Mouse (Mus musculus): ENCODE data around the gene Aatf.
"Not testable (repeated sequence)": the region's sequence is repeated elsewhere in the genome, so short reads cannot be mapped to it uniquely, and the experiment has no call there.

Gene Aatf

DNA sequence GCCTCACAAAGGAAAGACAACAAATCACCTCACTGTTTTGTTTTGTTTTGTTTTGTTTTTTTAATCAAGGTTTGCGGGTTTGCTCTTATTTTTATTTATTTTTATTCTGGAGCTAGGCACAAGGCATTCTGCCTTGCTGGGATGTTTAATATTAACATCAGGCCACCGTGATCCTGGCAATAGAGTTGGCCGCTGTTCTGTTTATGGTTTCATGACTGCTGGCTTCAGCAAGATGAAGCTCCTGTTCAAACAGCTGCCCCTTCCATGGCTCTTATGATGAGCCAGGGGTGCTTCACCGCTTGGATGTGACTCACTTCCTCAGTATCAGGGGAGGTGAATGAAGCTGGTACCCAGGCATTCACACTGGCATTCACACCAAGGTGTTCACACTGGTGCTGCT lies 83.0 kb downstream of the Aatf start:
- DNase-seq = peak in 1 of 2 experiments; percentile 22

DNA sequence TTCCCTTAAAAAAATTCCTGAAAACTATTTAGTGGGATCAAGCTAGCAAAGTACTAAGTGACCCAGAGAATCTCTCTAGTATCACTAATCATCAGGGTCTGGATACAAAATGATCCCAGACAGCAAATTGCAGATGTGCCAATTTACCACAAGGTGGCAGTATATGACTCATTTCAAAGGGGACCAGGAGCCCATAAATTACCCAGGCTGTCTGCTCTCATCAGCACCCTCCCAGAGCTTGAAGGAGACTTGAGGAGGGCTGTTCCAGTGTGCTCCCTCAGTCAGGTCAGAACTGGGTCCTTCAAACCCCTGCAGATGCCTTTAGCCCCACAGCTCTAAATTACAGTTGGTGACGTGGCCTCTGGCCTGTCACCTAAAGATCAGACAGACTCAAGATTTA lies 83.7 kb downstream of the Aatf start:
- DNase-seq = peak; percentile 52 to 68

DNA sequence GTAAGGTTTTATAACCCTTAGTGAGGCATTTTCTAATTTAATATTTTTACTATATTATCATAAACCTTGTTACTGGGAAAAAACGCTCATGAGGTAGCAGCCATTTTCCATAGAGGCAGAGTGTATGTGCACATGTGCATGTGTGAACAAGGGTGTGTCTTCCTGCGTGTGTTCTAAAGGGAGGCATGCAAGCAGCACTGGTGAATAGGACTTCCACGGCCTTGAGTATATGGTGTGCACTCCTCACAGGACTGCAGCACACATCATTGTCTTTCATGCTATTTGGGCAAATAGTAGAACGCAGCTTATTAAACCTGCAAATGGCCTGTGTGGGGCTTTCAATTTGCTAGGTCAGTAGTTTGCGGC lies 86.7 kb downstream of the Aatf start:
- no peak for DNase-seq

DNA sequence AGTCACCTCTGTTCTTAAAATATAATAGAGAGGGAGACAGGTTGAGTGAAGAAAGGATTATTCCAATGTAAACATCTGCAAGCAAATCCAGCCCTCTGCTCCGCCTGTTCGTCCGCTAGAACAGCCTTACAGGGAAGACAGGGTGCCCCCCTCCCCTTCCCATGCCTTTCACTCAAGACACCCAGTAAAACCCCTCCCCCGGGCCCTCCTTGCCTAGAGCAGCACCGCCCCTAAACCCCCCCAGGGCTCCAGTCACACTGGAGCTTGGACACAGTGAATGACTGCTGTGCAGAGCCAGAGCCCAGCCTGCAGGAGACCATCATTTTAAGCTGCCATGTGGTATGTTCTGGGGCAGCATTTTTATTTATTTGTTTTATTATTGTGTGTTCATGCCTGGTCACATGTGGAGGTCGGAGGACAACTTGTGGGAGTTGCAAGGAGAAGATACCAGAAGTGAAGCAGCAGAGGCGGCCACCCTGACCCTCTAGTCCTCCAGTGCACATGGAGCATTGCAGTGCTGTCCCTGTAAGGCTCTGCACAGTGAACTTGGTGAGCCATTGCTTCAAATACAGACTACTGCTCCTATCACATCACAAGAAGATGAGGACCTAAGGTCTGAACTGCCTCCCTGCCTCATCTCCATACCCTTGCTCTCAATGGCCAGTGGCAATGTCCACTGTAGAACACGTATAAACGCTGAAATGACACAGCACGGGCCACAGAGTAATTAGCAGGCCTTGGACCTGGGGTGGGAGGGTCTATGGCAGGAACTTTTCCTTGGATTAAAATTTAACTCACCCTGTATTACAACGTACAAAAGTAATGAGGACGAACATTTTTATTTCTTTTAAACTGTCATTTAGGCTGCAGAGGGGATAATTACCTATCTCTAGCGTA lies 87.3 kb downstream of the Aatf start:
- no peak for DNase-seq

DNA sequence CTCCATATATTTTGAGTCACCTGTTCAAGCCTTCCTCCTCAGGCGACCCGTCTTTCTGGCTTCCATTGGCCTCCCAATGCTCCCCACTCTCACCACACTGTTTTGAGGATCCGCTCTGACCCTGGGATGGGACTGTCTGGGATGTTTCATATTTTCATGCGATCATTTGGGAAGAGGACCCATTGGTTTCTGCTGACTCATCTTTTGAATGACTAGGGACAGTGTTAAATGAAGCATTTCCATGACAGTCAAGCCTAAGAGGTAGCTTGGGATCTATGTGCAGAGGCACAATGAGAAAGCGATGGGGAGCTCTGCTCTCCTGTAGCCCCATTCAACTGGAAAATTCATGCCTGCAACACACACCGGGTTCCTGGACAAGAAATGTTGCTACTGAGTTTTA lies 92.5 kb downstream of the Aatf start:
- DNase-seq = no peak

DNA sequence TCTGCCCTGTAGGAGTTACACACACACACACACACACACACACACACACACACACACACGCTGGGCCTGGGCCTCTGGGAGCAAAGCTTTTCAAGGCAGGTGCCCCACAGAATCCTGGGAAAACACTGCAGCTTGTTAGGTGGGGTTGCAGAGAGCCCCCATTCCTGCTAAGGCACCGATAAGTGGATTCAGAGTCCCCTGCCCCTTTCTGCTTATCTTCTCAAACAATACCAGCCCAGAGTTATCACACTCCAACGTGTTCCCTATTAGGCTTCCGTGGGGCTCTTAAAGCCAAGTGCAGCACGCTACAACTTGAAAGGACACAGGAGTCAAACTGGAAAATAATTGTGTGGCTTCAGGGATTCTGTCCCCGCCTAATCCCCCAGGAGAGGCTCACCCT lies 100.2 kb downstream of the Aatf start:
- DNase-seq = no peak

DNA sequence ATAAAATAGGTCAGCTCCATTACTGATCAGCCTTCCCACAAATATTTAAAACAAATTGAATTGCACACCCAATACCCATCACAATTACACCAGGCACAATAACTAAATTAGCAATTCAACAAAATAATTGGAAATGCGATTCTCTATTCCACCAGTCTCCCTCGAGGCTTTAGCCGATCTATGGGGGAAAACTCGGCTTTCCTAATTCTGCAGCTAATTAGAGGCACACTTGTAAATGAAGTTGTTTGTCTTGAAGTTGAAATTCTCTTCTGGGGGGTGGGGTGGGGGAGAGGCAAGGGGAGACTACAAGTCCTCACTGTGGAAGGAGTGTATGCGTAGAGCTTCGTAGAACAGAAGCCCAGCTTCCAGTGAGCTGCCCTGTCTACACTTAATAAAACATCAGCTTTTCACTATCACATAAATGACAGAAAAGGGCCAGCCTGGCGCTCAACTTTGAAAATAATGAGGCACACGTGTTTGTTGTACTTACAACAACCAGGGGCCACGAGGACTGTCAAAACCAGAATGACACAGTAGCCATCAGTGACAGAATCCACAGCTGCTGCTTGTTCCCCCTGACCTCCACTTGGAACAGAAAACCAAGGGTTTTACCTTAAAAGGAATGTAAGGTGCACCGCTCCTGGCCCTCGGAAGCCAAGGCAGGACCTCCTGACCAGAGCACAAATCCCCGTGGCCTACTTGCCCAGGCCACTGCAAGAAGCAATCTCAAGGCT lies 101.0 kb downstream of the Aatf start:
- no peak for DNase-seq

DNA sequence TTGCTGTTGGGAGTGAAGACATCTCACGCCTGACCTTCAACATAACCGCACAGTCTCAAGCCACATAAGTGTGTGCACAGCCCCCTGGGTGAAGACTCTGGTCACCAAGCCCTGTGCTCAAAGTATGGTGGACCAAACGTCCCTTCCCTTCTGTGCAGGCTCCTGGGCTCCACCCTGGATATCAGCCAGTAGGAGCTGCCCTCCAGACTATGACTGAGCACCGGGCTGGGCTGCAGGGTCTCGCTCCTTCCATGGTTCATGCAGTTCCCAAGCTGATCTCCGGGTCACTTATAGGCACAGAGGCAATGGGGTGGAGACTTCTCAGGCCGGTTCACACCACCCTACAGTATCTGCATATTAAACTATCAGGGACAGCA lies 101.7 kb downstream of the Aatf start:
- DNase-seq = no peak

DNA sequence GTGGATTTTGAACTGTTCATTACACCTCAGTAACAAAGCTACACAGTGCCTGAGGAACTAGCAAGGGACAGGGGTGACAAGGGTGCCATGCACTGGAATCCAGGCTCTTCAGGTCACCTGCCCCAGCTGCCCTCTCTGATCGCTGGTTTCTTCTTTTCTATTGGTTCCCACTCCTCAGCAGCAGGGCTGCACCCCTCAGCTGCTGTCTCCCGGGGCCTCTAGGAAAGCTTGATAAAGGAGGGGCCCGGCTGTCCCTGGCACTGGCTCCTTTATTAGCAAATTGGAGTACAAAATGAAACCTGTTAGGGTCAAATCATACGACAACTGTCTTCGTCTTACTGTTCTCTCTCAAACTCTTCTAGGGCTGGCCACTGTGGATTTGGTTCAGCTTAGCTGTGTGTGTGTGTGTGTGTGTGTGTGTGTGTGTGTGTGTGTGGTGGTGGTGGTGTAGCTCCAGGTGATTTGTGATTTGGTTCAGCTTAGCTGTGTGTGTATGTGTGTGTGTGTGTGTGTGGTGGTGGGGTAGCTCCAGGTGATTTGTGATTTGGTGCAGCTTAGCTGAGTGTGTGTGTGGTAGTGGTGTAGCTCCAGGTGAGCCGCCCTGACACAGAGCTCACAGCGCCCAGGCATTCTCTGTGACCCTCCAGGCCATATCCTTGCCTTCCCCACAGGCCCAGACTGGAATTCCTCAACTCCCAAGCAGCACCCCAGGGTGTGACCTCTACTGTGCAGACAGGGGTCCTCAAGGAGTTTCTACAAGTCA lies 102.3 kb downstream of the Aatf start:
- no peak for DNase-seq

DNA sequence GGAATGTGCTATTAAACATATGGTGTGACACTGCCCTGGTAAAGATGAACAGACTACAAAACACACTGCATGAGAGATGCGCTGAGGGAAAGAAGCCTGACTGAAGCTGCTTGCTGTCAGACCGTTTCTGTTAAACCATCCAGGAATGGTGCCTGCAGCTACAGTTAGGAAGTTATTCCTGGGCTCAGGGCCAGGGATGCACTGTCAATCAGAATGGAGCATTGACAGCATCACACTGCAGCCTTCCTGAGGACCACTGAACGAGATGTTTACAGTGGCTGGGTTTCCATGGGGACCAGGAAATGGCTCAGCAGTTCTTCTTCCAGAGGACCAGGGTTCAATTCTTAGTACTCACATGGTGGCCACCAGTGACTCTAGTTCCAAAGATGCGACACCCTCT lies 102.9 kb downstream of the Aatf start:
- no peak for DNase-seq

DNA sequence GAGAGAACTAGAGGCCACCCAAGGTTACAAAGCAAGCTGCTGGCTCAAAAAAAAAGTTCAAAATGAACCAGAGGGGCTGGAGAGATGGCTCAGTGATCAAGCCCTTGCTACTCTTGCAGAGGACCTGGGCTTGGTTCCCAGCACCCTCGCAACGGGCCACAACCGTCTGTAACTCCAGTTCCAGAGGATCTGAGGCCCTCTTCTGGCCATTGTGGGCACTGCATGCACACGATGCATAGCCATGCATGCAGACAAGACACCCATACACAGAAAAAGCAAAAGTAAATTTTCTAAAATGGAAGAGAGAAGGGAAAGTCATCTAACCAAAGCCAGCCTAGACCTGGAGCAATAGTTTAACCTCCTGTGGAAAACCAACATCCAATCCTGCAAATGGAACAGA lies 106.6 kb downstream of the Aatf start:
- no peak for DNase-seq

DNA sequence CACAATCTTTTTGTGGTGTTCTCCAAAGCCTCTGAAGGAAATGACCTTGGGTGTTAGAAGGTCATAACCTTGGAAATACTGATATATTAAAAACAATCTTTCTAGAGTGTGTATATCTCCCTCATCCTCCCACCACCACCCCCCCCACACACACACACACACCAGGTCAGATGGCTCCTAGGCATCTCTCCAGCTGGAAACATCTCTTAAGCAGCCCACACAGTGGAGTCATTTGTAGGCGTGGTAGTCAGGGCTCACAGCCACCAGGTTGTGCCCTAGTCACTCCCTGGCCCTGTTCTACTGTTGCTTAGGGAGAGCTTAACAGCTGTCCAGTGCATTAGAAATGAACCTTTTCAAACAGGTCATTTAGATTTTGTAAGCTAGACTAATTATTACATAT lies 118.3 kb downstream of the Aatf start:
- DNase-seq = peak in 1 of 2 experiments; percentile 14

DNA sequence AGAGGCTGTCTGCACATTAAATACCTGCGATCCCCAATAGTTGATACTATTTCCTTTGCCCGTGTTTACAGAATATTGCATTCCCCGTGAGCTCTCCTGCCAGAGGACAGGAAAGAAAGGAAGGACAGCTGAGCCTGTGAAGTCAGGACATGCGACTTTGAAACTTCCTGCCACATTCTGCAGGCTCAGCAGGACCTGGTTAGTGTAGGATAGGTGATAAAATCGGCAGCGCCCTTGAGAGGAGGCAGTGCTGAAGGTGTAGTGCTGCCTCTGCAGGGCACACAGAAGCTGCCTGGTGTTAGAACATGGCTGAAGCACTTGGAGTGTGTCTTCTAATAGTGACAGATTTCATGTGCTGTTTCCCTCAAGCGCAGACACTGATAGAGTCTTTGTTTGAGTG lies 119.8 kb downstream of the Aatf start:
- no peak for DNase-seq

DNA sequence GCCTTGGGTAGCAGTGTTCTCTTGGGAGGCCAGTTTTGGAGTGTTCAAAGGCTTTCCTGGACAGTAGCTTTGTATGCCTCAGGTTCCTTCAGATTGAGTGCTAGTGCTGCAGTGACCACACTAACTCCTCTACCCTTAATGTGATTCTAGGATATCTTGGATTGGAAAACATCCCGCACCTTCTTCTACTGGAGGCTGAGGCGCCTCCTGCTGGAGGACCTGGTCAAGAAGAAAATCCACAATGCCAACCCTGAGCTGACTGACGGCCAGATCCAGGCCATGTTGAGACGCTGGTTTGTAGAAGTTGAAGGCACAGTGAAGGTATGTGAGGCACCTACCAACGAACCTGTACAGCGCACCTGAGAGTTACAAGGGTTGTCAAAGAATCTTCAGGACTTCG lies 121.3 kb downstream of the Aatf start:
- DNase-seq = not testable (repeated sequence)

DNA sequence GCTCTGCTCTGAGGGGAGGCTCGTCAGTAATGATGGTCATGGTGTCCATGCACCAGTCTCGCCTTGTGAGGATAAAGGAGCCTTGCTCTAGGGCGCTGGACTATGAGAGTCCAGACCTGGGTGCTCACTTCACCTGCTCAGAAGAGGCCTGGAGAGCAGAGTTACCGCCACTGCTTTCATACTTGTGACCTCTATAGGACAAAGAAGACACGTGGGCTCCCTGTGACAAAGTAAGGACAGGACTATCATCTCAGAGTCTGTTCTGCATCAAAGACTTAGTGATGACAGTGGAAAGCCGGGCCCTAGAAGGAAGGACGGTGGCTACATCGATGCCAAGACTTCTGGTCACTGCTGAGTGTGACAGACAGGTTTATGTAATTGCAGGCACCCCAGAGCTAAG lies 122.2 kb downstream of the Aatf start:
- DNase-seq = no peak

DNA sequence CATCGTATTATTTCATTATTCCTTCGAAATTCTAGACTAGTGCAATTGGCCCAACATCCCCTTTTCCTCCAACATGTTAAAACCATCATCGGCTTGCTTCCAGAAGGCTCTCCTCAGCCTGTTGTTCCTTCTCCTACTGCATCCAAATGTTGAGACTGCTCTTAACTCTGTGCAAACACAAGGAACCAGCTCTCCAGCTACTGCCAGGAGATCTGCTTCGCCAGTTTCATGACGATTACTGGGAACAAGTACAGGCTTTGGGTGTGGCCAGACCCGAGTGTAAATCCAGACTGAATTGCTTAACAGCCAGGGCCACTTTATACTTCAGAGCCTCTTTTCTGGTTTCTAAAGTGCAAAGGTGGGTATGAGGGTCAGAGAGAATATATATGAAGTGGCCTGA lies 124.0 kb downstream of the Aatf start:
- DNase-seq = no peak

DNA sequence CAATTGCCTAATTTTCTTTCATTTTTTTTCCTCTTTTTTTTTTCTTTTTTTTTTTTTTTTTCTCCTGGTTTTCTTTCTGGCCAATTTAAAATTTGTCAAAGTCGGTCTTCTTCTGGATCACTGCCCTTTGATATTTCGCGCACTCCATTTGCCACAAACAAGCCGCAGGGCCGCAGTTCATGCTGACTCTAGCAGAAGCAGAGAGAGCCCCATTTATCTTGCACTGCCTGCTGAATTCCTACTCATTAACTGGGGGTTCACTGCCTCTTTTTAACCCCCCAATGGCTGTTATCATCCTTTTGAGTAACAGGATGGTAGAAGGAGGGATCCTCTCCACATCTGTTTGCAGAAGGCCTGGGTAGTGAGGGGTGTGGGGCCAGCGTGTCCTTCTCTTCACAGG lies 129.4 kb downstream of the Aatf start:
- peak in 1 of 2 experiments; percentile 10 for DNase-seq

DNA sequence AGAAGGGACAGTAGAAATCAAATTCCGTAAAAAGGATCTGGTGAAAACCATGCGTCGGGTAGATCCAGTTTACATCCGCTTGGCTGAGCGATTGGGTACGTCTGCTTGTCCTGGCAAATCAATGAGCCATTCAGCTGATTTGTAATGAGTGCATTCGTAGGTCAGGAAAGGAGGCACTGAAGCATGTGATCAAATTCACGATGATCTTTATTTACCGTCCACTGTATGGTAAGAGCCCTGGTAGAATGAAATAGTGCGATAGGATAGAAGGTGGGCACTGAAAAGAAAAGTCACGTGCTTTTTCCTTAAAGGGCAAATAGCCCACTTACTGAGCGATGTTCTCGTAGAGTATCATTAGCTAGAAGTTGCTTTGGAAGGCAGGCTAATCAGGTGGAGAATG lies 130.9 kb downstream of the Aatf start:
- no peak for DNase-seq

DNA sequence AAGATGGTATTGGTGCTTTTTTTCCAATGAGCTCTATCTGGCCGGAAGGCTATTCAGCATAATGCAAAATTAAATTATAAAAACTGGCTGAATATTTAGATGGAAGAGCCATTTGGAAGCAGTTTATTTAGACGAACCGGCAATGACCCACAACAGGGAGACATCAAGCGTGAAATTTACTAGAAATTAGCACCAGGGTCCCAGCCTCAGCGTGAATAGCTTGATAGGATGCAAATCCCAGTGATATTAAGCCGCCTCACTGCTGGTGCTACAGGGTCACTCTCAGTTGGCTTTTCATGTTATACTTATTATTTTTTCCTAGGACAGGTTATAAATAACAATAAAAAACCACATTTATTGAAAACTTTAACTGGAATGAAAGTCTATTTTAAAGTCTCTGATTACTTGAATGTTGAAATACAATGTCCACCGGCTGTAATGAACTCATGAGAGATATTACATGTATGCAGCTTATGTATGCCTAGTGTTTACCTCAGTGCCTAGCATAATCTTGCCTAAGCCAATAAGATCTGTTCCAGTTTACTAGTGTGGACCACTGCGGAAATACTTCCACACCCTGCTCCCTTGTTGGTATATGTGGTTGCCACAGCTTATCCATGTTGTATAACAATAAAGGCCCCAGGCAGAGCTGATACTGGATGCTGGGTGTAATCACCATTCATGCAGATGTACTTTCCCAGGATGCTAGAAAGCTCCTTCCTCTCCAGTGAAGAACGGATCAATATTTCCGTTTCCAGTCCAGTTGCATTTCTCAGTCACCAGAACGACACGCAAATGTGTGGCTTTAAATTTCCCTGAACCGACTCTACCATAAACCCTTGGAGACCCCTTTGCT lies 136.6 kb downstream of the Aatf start:
- no peak for DNase-seq

DNA sequence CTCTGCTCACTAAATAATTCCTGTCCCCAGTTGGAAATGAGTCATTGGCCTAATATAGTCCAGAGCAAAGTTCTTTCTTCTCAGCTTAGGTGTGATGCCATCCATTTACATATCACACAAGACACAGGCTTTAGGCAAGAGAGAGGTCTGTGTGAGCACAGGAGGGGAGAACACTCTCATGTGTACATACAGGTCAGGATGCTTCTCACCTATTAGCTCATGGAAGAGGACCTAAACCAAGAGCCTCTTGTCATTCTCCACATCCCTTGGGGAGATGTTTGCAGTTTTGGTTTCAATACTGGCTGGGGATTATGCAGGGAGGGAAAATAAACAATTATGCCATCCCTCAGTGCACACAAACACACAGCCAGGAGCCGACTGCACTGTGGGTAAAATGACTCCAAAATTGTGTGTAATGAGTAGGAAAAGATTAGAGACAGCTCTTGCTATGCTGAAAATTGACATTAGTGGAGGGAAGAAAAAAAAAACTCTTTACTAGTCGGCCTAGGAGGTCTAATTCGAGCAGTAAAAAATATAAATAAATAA lies 137.3 kb downstream of the Aatf start:
- DNase-seq = no peak

DNA sequence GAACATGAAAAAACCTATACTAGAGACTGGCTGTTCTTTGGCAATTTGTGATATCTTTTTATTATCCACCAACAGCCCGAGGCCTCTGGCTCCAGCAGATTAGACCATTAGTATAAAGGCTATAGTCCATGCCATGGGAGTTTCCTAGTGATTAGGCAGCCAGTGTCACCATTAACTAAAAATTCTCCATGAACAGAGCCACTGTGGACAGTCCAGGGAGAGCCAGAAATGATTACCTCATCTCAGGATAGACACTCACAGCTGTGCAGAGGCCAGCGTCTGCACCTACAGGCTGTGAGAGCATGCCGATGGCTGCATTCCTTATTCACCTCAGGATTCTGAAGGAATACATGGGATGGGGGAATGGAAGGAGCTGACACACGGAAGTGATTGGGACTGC lies 140.2 kb downstream of the Aatf start:
- no peak for DNase-seq
